ENCODE assay signal across 12 mouse cellular contexts in genomic region chr2:158690116-158690515, GRCm38 (mm10). TPM values are rescaled to one million over a fixed set of nuclear protein-coding genes. Genes with fewer than 3 reads are reported as not detected.
DNase-seq lines count a peak whose midpoint lies in the region; TF ChIP-seq lines count a peak whose summit lies in the region.
"Had no signal": no experiment of that assay in that cellular context is flagged by ENCODE, and none has a peak within 500 bp of the region (broad histone marks: within the 10 kb centered on the region; RNA-seq: fewer than 3 reads in every experiment).

No protein-coding gene starts in this region.

- intact Hi-C loops in gastrocnemius, adult 2 months (cut with DNase I): no loop called here

- no peak overlapping the region for H3K4me3 ChIP-seq in gastrocnemius, adult 2 months
- H3K4me3 ChIP-seq in brown adipose tissue, adult 24 weeks (ENCODE audit: insufficient read depth, low read depth, low read length): no peak overlapping the region
- H3K4me3 ChIP-seq: limb, embryonic 13.5 days had no signal

- DNase-seq in gastrocnemius, adult 2 months: no peak
- no peak for DNase-seq in gastrocnemius, postnatal 10 days
- DNase-seq in 416B (ENCODE audit: low read depth): peak; percentile 43
- peak; percentile 78 for DNase-seq in naive thymus-derived CD4-positive, alpha-beta T cell, adult 2 months (ENCODE audit: low read depth)
- no peak for DNase-seq in adrenal gland, adult 18-20 months (ENCODE audit: low spot score in 2 of 2)
- no peak for DNase-seq in ovary, postnatal 14 days (ENCODE audit: low spot score)
- no peak for DNase-seq in heart, adult 9 months (ENCODE audit: low spot score in 2 of 2)
- DNase-seq: cerebellum, postnatal 10 days; lung, postnatal 14 days had no signal

- peaks cover 29% of the 10 kb centered on the region for H3K4me1 ChIP-seq in brown adipose tissue, adult 24 weeks (ENCODE audit: control insufficient read depth, insufficient read depth, insufficient read length, low read length)

- TF ChIP-seq CTCF in gastrocnemius, adult 2 months (IDR thresholded peaks at IDR 0.05): no peak

- peak overlapping the region; percentile 80 for H3K27ac ChIP-seq in gastrocnemius, adult 2 months
- H3K27ac ChIP-seq in brown adipose tissue, adult 24 weeks (replicated peaks; ENCODE audit: low read depth, low read length): peak overlapping the region; percentile 96
- H3K27ac ChIP-seq: hindbrain, embryonic 14.5 days; limb, embryonic 13.5 days had no signal

RNA-seq across cellular contexts. Expression of gene Ppp1r16b, which starts 24.9 kb away (rescaled TPM):
- 1 to 10 TPM; 3.1 to 4.1 TPM for total RNA-seq in gastrocnemius, adult 2 months (2021)
- total RNA-seq in gastrocnemius, postnatal 10 days (2021): 1 to 10 TPM; 8.3 to 9.0 TPM
- polyA plus RNA-seq in brown adipose tissue, adult 24 weeks (2012; ENCODE audit: insufficient read depth, insufficient read length, missing spikeins): 1.1 and 2.3 TPM in 2 replicates
- 10 to 100 TPM in 1 of 2 experiments, 1 to 10 TPM in 1; 6.9 to 11.5 TPM for total RNA-seq in adrenal gland, adult 18-20 months (2021)

Comparison
In these comparisons a context has a peak if more than half of its experiments do, and no peak if none do; other contexts are left out.
1. DNase-seq: peak in 416B (single experiment) and naive thymus-derived CD4-positive, alpha-beta T cell, adult 2 months (single experiment); none in gastrocnemius, adult 2 months (single experiment), gastrocnemius, postnatal 10 days (single experiment), adrenal gland, adult 18-20 months (0 of 2), ovary, postnatal 14 days (single experiment) and heart, adult 9 months (0 of 2).